Mouse (Mus musculus): ENCODE data around the gene Dtx1. TPM values are rescaled to one million over a fixed set of nuclear protein-coding genes. Genes with fewer than 3 reads are reported as not detected.

Dtx1 gene
- polyA plus RNA-seq, 1 experiment from 2014 or later: 0.41 TPM

DNA sequence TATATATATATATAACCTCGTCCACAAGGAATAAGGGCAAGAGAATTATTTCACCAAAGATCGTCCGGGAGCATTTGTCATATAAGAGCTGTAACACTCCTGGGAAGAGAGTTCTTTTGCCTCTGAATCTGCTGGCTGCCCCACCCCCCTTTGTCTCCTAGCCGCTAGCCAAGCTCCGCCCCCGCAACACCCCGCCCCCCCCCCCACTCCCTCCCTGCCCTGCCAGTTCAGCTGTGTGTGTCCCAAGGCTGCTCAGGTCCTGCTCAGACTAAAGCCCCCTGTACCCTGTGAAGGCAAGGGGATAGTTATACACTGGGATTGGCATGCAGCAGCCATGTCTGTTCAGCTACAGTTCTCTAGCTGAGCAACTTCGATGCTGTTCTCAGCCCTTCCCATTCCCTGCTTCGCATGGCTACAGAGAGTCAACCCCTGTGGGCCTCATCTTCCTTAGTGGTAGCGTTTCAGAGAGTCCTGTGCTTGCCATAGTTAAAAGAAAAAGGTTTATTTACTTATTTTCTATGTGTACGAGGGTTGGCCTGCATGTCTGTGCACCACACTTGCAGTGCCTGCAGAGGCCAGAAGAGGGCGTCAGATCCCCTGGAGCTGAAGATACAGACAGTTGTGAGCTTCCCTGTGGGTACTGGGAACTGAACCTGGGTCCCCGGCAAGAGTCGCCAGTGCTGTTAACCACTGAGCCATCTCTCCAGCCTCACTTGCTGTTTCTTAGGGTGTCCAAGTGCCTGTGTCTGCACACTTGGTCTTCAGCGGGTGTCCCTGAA, 7.1 kb upstream of the Dtx1 start:
- H3K36me3 ChIP-seq: no peaks in the 10 kb centered on the region
- no peaks in the 10 kb centered on the region for H3K9me3 ChIP-seq
- no peak overlapping the region for H3K27ac ChIP-seq
- DNase-seq (ENCODE audit: low spot score): no peak
- 57% methylated on average over 15 of the region's 15 CpGs for WGBS
- H3K4me3 ChIP-seq: no peak overlapping the region
- H3K27me3 ChIP-seq (ENCODE audit: insufficient read depth, poor library complexity, severe bottlenecking): peaks cover 42% of the 10 kb centered on the region
- 0 out of 2 replicates have a peak, but pooled peaks cover 3% of the 10 kb centered on the region for H3K4me1 ChIP-seq

GRCm38 (mm10) chr5:120717136-120717535, 5.4 kb upstream of the Dtx1 start:
- no peak overlapping the region for H3K4me3 ChIP-seq
- no peak for DNase-seq (ENCODE audit: low spot score)
- H3K36me3 ChIP-seq: no peaks in the 10 kb centered on the region
- no peak overlapping the region for H3K27ac ChIP-seq
- 0 out of 2 replicates have a peak, but pooled peaks cover 3% of the 10 kb centered on the region for H3K4me1 ChIP-seq
- 62% methylated on average over 10 of the region's 10 CpGs for WGBS
- no peaks in the 10 kb centered on the region for H3K9me3 ChIP-seq
- peaks cover 55% of the 10 kb centered on the region for H3K27me3 ChIP-seq (ENCODE audit: insufficient read depth, poor library complexity, severe bottlenecking)

DNA sequence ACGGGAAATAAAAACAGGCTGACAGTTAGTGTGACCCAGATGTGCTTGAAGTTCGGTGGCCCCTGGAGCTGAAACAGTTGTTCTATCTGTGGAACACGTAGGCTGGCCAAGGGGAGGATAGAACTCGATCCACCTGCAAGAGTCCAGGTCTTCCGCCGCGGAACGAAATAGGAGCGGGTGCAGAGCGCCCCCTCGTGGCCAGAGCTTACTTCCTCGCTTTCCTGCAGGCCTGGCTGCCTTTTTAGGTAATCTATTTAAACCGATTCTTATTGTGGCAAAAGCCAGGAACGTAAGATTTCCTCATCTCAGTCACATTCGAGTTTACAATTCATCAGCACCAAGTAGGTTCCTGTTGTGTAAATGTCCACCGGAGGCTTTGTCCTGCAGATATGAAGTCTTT, 2.6 kb upstream of the Dtx1 start:
- Histone ChIP-seq H3K4me1 (peaks cover 24% of the 10 kb centered on the region), H3K27me3 (ENCODE audit: insufficient read depth, poor library complexity, severe bottlenecking) (peaks cover 81% of the 10 kb centered on the region), H3K27ac (no peak overlapping the region), H3K9me3 (no peaks in the 10 kb centered on the region), H3K4me3 (no peak overlapping the region), H3K36me3 (no peaks in the 10 kb centered on the region)
- peak; percentile 84 for DNase-seq (ENCODE audit: low spot score)
- 5% methylated on average over 16 of the region's 16 CpGs for WGBS

DNA sequence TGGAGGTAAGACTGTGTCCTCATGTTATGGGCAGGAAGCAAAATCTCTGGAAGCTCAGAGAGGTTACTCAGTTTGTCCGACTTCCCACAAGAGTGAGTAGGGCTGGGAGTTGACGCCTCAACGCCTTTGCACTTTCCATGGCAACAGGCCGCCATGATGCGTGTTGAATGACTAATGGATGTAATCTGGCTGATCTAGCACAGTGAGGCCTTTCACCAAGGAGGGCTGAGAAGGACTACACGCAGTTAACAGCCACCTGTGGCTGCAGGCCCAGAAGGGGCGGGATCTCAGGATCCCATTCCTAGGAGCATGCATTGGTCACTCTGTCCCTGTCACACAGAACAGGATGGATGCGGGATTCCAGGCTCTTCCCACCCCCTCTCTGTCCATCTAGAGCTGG, 994 bp upstream of the Dtx1 start:
- H3K9me3 ChIP-seq: no peaks in the 10 kb centered on the region
- H3K4me1 ChIP-seq: peaks cover 21% of the 10 kb centered on the region
- no peak for DNase-seq (ENCODE audit: low spot score)
- peaks cover 97% of the 10 kb centered on the region for H3K27me3 ChIP-seq (ENCODE audit: insufficient read depth, poor library complexity, severe bottlenecking)
- 72% methylated on average over 8 of the region's 8 CpGs for WGBS
- H3K27ac ChIP-seq: no peak overlapping the region
- H3K4me3 ChIP-seq: no peak overlapping the region
- no peaks in the 10 kb centered on the region for H3K36me3 ChIP-seq

DNA sequence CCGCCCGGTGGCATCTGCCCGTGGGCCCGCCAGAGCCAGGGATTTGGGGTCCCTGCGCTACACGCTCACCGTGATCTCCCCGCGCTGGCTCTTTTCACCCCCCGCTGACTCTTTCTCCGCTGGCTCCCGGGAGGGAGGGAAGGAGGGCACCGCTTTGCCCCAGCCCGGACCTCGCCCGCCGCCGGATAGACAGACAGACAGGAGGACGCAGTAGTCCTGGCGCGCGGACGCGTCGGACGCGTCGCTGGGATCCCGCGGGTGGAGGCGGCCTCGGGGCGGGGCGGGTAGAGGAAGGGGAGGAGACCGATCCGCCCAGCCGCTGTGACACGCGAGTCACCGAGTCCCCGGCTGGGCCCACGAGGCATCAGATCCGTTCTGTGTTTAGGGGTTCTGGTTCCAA, 311 bp downstream of the Dtx1 start:
- H3K9me3 ChIP-seq: no peaks in the 10 kb centered on the region
- peaks cover 100% of the 10 kb centered on the region for H3K27me3 ChIP-seq (ENCODE audit: insufficient read depth, poor library complexity, severe bottlenecking)
- H3K27ac ChIP-seq: no peak overlapping the region
- H3K4me1 ChIP-seq: peaks cover 25% of the 10 kb centered on the region
- H3K36me3 ChIP-seq: no peaks in the 10 kb centered on the region
- DNase-seq (ENCODE audit: low spot score): no peak
- peak overlapping the region; percentile 53 for H3K4me3 ChIP-seq
- 3% methylated on average over 43 of the region's 43 CpGs for WGBS

DNA sequence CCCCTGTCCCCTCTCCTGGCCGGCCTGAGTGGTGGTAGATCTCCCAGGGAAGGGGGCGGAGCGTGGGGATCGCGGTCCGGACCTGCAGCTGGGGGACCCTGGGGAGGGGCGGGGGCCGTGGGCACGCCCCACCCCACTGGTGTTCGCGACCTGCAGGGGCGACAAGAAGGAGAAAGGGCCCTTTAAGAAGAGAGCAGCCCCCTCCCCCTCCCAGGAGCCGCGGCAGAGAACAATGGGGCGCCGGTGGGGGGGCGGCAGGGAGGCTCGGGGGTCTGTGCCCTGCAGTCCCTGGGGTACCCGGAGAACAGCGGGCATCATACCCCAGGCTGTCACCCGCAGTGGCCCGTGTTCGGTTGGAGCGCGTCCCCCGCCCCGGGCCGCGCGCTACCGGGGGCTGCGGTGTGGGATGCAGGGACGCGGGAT, 890 bp downstream of the Dtx1 start:
- no peaks in the 10 kb centered on the region for H3K9me3 ChIP-seq
- peaks cover 26% of the 10 kb centered on the region for H3K4me1 ChIP-seq
- peak overlapping the region; percentile 47; the same call in 1 of the 2 replicates for H3K27ac ChIP-seq
- H3K4me3 ChIP-seq: peak overlapping the region; percentile 53
- 4% methylated on average over 29 of the region's 34 CpGs for WGBS
- H3K27me3 ChIP-seq (ENCODE audit: insufficient read depth, poor library complexity, severe bottlenecking): peaks cover 100% of the 10 kb centered on the region
- no peaks in the 10 kb centered on the region for H3K36me3 ChIP-seq
- no peak for DNase-seq (ENCODE audit: low spot score)

GRCm38 (mm10) chr5:120710161-120710825, 1.4 kb downstream of the Dtx1 start:
- 5% methylated on average over 40 of the region's 40 CpGs for WGBS
- Histone ChIP-seq H3K36me3 (no peaks in the 10 kb centered on the region), H3K4me1 (peaks cover 26% of the 10 kb centered on the region), H3K27me3 (ENCODE audit: insufficient read depth, poor library complexity, severe bottlenecking) (peaks cover 100% of the 10 kb centered on the region), H3K9me3 (no peaks in the 10 kb centered on the region), H3K4me3 (peak overlapping the region; percentile 53), H3K27ac (peak overlapping the region; percentile 47)
- no peak for DNase-seq (ENCODE audit: low spot score)

- Histone ChIP-seq H3K27me3 (ENCODE audit: insufficient read depth, poor library complexity, severe bottlenecking) (peaks cover 96% of the 10 kb centered on the region), H3K27ac (no peak overlapping the region)
Observed at GRCm38 (mm10) chr5:120706976-120707375, 4.8 kb downstream of the Dtx1 start.

DNA sequence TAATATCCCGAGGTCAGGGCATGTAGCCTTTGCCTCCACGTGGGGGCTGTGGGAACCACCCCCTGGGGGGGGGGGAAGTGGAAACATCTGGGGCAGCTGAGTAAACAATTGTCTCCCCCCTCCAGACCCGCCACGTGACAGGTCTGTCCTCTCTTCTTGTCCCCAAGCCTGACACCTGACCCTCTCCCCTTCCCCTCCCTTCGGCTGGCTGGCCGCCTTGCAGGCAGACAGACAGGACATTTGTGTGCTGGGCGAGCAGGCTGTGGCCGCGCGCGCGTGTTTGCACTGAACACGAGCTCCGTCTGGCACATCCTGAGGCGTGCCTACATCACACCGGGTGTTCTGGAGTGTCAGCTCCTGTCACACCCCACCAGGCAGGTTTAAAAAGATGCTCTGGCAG, 5.2 kb downstream of the Dtx1 start:
- peaks cover 96% of the 10 kb centered on the region for H3K27me3 ChIP-seq (ENCODE audit: insufficient read depth, poor library complexity, severe bottlenecking)
- H3K4me3 ChIP-seq: peak overlapping the region; percentile 46
- peak overlapping the region; percentile 42; the same call in 1 of the 2 replicates for H3K27ac ChIP-seq
- H3K4me1 ChIP-seq: peaks cover 32% of the 10 kb centered on the region
- H3K9me3 ChIP-seq: no peaks in the 10 kb centered on the region
- WGBS: 6% methylated on average over 16 of the region's 16 CpGs
- H3K36me3 ChIP-seq: no peaks in the 10 kb centered on the region
- no peak for DNase-seq (ENCODE audit: low spot score)

More at GRCm38 (mm10) chr5:120706976-120707375, 4.8 kb downstream of the Dtx1 start:
- no peak for DNase-seq (ENCODE audit: low spot score)
- Histone ChIP-seq H3K9me3 (no peaks in the 10 kb centered on the region), H3K4me1 (peaks cover 36% of the 10 kb centered on the region), H3K36me3 (no peaks in the 10 kb centered on the region), H3K4me3 (peak overlapping the region; percentile 46)
- WGBS: 40% methylated on average over 13 of the region's 13 CpGs

- Histone ChIP-seq H3K9me3 (no peaks in the 10 kb centered on the region), H3K36me3 (no peaks in the 10 kb centered on the region), H3K4me3 (no peak overlapping the region), H3K27me3 (ENCODE audit: insufficient read depth, poor library complexity, severe bottlenecking) (peaks cover 96% of the 10 kb centered on the region), H3K4me1 (peaks cover 15% of the 10 kb centered on the region), H3K27ac (no peak overlapping the region)
- DNase-seq (ENCODE audit: low spot score): no peak
- WGBS: 38% methylated on average over 6 of the region's 6 CpGs
Observed at GRCm38 (mm10) chr5:120704421-120704820, 7.3 kb downstream of the Dtx1 start.

DNA sequence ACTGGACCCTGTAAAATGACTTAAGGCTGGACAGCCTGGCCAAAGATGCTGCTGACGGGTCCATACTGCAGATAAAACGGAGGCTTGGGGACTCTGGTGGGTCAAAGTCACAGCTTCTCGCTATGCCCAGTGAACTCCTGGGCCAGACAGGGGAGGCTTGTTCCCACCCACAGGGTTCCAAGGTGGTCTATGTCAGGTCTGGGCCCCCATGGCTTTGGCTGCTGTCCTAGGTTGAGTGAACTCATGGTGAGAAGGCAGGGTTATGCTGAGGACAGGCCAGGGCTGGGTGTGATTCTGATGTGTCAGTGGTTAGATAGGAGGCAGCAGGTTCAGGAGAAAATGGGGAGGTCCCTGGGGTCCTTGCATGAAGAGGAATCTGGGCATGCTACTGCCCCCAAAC, 8.1 kb downstream of the Dtx1 start:
- 66% methylated on average over 3 of the region's 3 CpGs for WGBS
- no peak for DNase-seq (ENCODE audit: low spot score)
- peaks cover 19% of the 10 kb centered on the region for H3K4me1 ChIP-seq
- H3K4me3 ChIP-seq: no peak overlapping the region
- H3K27me3 ChIP-seq (ENCODE audit: insufficient read depth, poor library complexity, severe bottlenecking): peaks cover 96% of the 10 kb centered on the region
- H3K36me3 ChIP-seq: no peaks in the 10 kb centered on the region
- no peaks in the 10 kb centered on the region for H3K9me3 ChIP-seq
- no peak overlapping the region for H3K27ac ChIP-seq

- Histone ChIP-seq H3K9me3 (no peaks in the 10 kb centered on the region), H3K27ac (no peak overlapping the region), H3K4me1 (peaks cover 22% of the 10 kb centered on the region), H3K4me3 (no peak overlapping the region), H3K36me3 (no peaks in the 10 kb centered on the region), H3K27me3 (ENCODE audit: insufficient read depth, poor library complexity, severe bottlenecking) (peaks cover 96% of the 10 kb centered on the region)
- WGBS: 70% methylated on average over 2 of the region's 2 CpGs
- DNase-seq (ENCODE audit: low spot score): no peak
Observed at GRCm38 (mm10) chr5:120702969-120703368, 8.8 kb downstream of the Dtx1 start.

GRCm38 (mm10) chr5:120702421-120702820, 9.3 kb downstream of the Dtx1 start:
- no peak for DNase-seq (ENCODE audit: low spot score)
- Histone ChIP-seq H3K4me1 (peaks cover 22% of the 10 kb centered on the region), H3K36me3 (no peaks in the 10 kb centered on the region), H3K27ac (no peak overlapping the region), H3K9me3 (no peaks in the 10 kb centered on the region), H3K27me3 (ENCODE audit: insufficient read depth, poor library complexity, severe bottlenecking) (peaks cover 96% of the 10 kb centered on the region), H3K4me3 (no peak overlapping the region)
- 74% methylated on average over 4 of the region's 4 CpGs for WGBS
